Mouse (Mus musculus) macrophage (primary cell): Measurements from ENCODE around the gene Ms4a15. TPM values are rescaled to one million over a fixed set of nuclear protein-coding genes. Genes with fewer than 3 reads are reported as not detected.

ENCODE experiments used
- H3K27ac ChIP-seq: fragments of 350-480 bp; formaldehyde crosslinking; 2 replicates; pipeline ENCODE4 v1.9.0; 2021
- H3K36me3 ChIP-seq: fragments of 350-480 bp; formaldehyde crosslinking; 2 replicates; pipeline ENCODE4 v1.9.0; 2021; ENCODE audit errors: inconsistent target
- H3K4me3 ChIP-seq: fragments of 350-480 bp; formaldehyde crosslinking; 2 replicates; pipeline ENCODE4 v1.9.0; 2021; ENCODE audit errors: inconsistent target
- H3K79me2 ChIP-seq: fragments of 350-480 bp; formaldehyde crosslinking; 2 replicates; pipeline ENCODE4 v1.9.0; 2021; ENCODE audit errors: inconsistent target
- WGBS: methylation state at CpG from one replicate; pipeline ENCODE4 v1.1.7; 2026; ENCODE audit warnings: inconsistent platforms; ENCODE audit not compliant: missing documents; 5-methylcytosine and 5-hydroxymethylcytosine counted together
- polyA plus RNA-seq: library from polyadenylated mRNA; stranded (reverse); fragments of 250-400 nt; gene quantifications from 3 replicates; pipeline ENCODE4 v1.2.4, GENCODE M21; 2018; ENCODE audit warnings: inconsistent platforms

The Ms4a15 gene
- polyA plus RNA-seq, 1 experiment from 2014 or later, result not detected

DNA sequence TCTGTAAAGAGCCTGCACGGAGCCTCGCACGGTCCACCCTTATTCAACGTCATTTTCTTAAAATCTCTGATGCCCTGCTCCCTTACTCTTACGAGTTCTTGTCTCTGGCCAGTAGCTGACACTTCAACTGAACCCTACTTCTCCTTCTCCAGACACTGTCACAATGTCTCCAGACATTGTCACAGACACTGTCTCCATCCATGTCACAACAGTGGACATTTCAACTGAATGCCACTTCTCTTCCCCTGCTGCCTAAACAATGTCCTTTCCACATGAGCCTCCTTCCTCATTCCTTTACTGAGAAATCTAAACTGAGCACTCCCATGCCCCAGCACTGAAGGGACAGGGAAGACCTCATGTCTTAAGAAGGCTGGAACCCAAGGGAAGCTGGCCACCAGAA lies 45.8 kb downstream of the Ms4a15 start:
- 75% methylated on average over 5 of the region's 5 CpGs for WGBS
- peak overlapping the region; percentile 81 for H3K4me3 ChIP-seq

GRCm38 (mm10) chr19:10946506-10946905 lies 46.5 kb downstream of the Ms4a15 start:
- H3K4me3 ChIP-seq, result peak overlapping the region; percentile 81
- peaks cover 34% of the 10 kb centered on the region for H3K36me3 ChIP-seq
- peaks cover 35% of the 10 kb centered on the region for H3K79me2 ChIP-seq
- WGBS, result 54% methylated on average over 3 of the region's 3 CpGs
- H3K27ac ChIP-seq, result peak overlapping the region; percentile 57

More for the DNA sequence above, 45.8 kb downstream of the Ms4a15 start:
- H3K36me3 ChIP-seq, result peaks cover 27% of the 10 kb centered on the region
- peaks cover 35% of the 10 kb centered on the region for H3K79me2 ChIP-seq
- H3K27ac ChIP-seq, result peak overlapping the region; percentile 57

DNA sequence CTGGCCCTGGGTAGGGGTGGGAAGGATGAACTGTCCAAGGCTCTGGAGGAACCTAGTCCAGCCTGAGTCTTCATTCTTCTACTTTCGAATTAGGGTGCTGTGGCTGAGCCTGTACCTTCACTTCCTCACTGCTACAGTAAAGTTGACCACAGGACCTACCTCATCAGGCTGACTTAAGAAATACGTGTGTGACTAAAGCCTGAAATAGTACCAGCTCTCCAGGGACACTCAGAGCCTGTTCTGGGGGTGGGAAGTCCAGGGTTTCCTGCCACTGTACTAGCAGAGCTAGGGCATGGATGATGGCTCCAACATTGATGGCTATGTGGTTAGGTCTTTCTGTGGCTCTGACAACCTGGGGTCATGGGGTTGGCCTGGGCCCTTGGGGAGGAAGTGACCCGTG lies 49.1 kb downstream of the Ms4a15 start:
- Histone ChIP-seq H3K79me2 (peaks cover 34% of the 10 kb centered on the region), H3K27ac (no peak overlapping the region), H3K36me3 (peaks cover 34% of the 10 kb centered on the region), H3K4me3 (no peak overlapping the region)
- WGBS, result 8% methylated on average over 3 of the region's 3 CpGs

DNA sequence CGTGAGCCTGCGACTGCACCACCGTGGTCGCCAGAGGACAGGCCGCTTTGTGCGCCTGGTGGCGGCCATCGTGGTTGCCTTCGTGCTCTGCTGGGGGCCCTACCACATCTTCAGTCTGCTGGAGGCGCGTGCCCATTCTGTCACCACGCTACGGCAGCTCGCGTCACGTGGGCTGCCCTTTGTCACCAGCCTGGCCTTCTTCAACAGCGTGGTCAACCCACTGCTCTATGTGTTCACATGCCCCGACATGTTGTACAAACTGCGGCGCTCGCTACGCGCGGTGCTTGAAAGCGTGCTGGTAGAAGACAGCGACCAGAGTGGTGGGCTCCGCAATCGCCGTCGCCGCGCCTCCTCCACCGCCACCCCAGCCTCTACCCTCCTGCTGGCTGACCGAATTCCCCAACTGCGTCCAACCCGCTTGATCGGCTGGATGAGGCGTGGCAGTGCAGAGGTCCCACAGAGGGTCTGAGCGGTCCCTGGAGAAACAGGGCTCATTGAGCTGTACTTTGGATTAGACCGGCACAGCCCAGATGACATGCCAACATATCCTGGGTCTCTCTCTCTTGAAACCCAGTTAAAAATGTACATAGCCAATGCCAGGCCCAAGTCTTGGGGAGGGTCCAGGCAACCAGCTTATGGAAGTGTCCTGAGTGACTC lies 52.1 kb downstream of the Ms4a15 start:
- Histone ChIP-seq H3K79me2 (peaks cover 3% of the 10 kb centered on the region), H3K27ac (no peak overlapping the region), H3K4me3 (no peak overlapping the region), H3K36me3 (peaks cover 34% of the 10 kb centered on the region)
- WGBS, result 68% methylated on average over 31 of the region's 40 CpGs

DNA sequence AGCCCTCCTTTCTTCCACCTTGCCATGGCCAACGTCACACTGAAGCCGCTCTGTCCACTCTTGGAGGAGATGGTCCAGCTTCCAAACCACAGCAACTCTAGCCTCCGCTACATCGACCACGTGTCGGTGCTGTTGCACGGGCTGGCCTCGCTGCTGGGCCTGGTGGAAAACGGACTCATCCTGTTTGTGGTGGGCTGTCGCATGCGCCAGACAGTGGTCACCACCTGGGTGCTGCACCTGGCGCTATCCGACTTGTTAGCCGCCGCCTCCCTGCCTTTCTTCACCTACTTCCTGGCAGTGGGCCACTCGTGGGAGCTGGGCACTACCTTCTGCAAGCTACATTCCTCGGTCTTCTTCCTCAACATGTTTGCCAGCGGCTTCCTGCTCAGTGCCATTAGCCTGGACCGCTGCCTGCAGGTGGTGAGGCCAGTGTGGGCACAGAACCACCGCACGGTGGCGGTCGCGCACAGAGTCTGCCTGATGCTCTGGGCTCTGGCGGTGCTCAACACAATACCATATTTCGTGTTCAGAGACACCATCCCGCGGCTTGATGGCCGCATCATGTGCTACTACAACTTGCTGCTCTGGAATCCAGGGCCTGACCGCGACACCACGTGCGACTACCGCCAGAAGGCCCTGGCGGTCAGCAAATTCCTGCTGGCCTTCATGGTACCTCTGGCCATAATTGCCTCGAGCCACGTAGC lies 52.8 kb downstream of the Ms4a15 start:
- 31% methylated on average over 37 of the region's 37 CpGs for WGBS
- Histone ChIP-seq H3K36me3 (peaks cover 33% of the 10 kb centered on the region), H3K4me3 (no peak overlapping the region), H3K27ac (no peak overlapping the region), H3K79me2 (no peaks in the 10 kb centered on the region)

- H3K27ac ChIP-seq, result no peak overlapping the region
- 78% methylated on average over 3 of the region's 3 CpGs for WGBS
- no peak overlapping the region for H3K4me3 ChIP-seq
- H3K79me2 ChIP-seq, result no peaks in the 10 kb centered on the region
- peaks cover 23% of the 10 kb centered on the region for H3K36me3 ChIP-seq
These were observed 54.3 kb downstream of the Ms4a15 start for GRCm38 (mm10) chr19:10938771-10939170.

GRCm38 (mm10) chr19:10937110-10937563 lies 55.9 kb downstream of the Ms4a15 start, which contains the start of gene Ptgdr2:
Ptgdr2 (plus strand) TSS chr19:10937160.
- no peaks in the 10 kb centered on the region for H3K79me2 ChIP-seq
- WGBS, result 39% methylated on average over 5 of the region's 5 CpGs
- H3K27ac ChIP-seq, result no peak within 1 kb of the TSS
- peaks cover 7% of the 10 kb centered on the region; the same call in 1 of the 2 replicates for H3K36me3 ChIP-seq
- H3K4me3 ChIP-seq, result no peak within 1 kb of the TSS

DNA sequence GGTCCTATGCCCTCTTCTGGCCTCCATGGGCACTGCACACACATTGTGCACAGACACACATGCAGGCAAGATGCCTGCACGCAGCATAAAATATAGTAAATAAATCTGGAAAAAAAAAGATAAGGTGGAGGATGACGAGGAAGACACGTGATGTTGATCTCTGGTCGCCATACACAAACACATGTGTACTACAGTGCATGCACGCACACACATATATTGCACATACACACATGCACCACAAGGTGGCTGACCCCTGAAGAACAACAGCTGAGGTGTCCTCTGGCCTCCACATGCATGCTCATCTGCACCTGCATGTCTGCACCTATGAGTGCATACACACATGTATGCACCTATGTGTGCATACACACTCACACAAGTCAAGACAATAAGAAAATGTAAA lies 57.0 kb downstream of the Ms4a15 start:
- Histone ChIP-seq H3K27ac (no peak overlapping the region), H3K79me2 (no peaks in the 10 kb centered on the region), H3K36me3 (no peaks in the 10 kb centered on the region), H3K4me3 (no peak overlapping the region)
- WGBS, result 92% methylated on average over 5 of the region's 5 CpGs

DNA sequence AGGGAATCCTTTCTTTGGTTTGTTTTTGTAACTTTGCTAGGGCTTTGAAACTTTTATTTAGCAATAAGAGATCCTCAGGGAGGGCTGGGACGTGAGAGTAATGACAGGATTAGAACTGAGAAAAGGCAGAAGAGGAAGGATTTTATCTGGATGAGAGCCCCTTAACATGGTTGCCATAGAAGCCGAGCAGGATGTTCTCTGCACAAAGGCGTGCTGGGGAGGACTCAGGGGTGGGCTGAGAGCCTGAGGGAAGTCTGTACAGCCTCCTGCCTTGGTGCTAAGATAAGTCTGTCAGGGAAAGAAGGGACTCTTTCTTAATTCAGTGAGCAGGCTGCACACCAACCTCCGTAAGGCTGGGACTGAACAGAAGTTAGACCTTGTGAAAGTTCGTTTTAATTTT lies 58.0 kb downstream of the Ms4a15 start:
- no peak overlapping the region for H3K4me3 ChIP-seq
- 57% methylated on average over 5 of the region's 5 CpGs for WGBS
- no peaks in the 10 kb centered on the region for H3K79me2 ChIP-seq
- H3K27ac ChIP-seq, result no peak overlapping the region
- H3K36me3 ChIP-seq, result no peaks in the 10 kb centered on the region

GRCm38 (mm10) chr19:10930641-10931040 lies 62.4 kb downstream of the Ms4a15 start:
- Histone ChIP-seq H3K4me3 (no peak overlapping the region), H3K27ac (no peak overlapping the region)
- 50% methylated on average over 2 of the region's 2 CpGs for WGBS

More at GRCm38 (mm10) chr19:10930641-10931040, 62.4 kb downstream of the Ms4a15 start:
- H3K79me2 ChIP-seq, result no peaks in the 10 kb centered on the region
- no peaks in the 10 kb centered on the region for H3K36me3 ChIP-seq

Other genes starting within 250 kb of the Ms4a15 start
- 0.06 to 0.12 TPM in 2 of 3 replicates, not detected in the other for gene Cd6, start 163.2 kb downstream of the Ms4a15 start, polyA plus RNA-seq
- gene Slc15a3, start 153.5 kb downstream of the Ms4a15 start, polyA plus RNA-seq, result 344 to 583 TPM (median 414 TPM) in 3 replicates
- 6.0 to 22.3 TPM (median 10.1 TPM) in 3 replicates for gene Tmem132a, start 123.3 kb downstream of the Ms4a15 start, polyA plus RNA-seq
- 30.6 to 77.7 TPM (median 50.2 TPM) in 3 replicates for gene Tmem109, start 111.2 kb downstream of the Ms4a15 start, polyA plus RNA-seq
- gene Prpf19, start 98.0 kb downstream of the Ms4a15 start, polyA plus RNA-seq, result 43.4 to 93.2 TPM (median 51.6 TPM) in 3 replicates
- gene Zp1, start 72.6 kb downstream of the Ms4a15 start, polyA plus RNA-seq, result not detected in 3 replicates
- gene Ptgdr2, start 56.1 kb downstream of the Ms4a15 start, polyA plus RNA-seq, result not detected in 3 replicates
- gene Ccdc86, start 44.0 kb downstream of the Ms4a15 start, polyA plus RNA-seq, result 17.8 to 39.3 TPM (median 21.6 TPM) in 3 replicates
- not detected in 3 replicates for gene Ms4a10, start 18.6 kb downstream of the Ms4a15 start, polyA plus RNA-seq
- gene Ms4a18, start 24.8 kb upstream of the Ms4a15 start, polyA plus RNA-seq, result not detected in 3 replicates
- 0.63 TPM in 1 of 3 replicates, not detected in the others for gene Ms4a8a, start 87.9 kb upstream of the Ms4a15 start, polyA plus RNA-seq
- gene 1700017D01Rik, start 137.6 kb upstream of the Ms4a15 start, polyA plus RNA-seq, result not detected in 3 replicates
- not detected in 3 replicates for gene 1700025F22Rik, start 172.1 kb upstream of the Ms4a15 start, polyA plus RNA-seq
- gene Ms4a13, start 203.5 kb upstream of the Ms4a15 start, polyA plus RNA-seq, result not detected in 3 replicates
- gene Ms4a12, start 239.2 kb upstream of the Ms4a15 start, polyA plus RNA-seq, result not detected in 3 replicates